Mouse (Mus musculus): ENCODE results near the gene Zfp953.
"Not testable (repeated sequence)": the region's sequence is repeated elsewhere in the genome, so short reads cannot be mapped to it uniquely, and the experiment has no call there.

Gene Zfp953

GRCm38 (mm10) chr13:67360131-67360744, at the start of gene Zfp953, which contains the start of gene Gm28044:
Gene Zfp953, minus strand, starts transcription at chr13:67360605.
Gene Gm28044, minus strand, starts transcription at chr13:67360536.
- peak; percentile 90 for DNase-seq

GRCm38 (mm10) chr13:67399183-67399903, 38.9 kb upstream of the Zfp953 start, which contains the start of gene Zfp429:
Gene Zfp429, minus strand, starts transcription at chr13:67399819.
- peak; percentile 73 for DNase-seq

GRCm38 (mm10) chr13:67376255-67376654, 15.8 kb upstream of the Zfp953 start:
- DNase-seq = not testable (repeated sequence)

DNA sequence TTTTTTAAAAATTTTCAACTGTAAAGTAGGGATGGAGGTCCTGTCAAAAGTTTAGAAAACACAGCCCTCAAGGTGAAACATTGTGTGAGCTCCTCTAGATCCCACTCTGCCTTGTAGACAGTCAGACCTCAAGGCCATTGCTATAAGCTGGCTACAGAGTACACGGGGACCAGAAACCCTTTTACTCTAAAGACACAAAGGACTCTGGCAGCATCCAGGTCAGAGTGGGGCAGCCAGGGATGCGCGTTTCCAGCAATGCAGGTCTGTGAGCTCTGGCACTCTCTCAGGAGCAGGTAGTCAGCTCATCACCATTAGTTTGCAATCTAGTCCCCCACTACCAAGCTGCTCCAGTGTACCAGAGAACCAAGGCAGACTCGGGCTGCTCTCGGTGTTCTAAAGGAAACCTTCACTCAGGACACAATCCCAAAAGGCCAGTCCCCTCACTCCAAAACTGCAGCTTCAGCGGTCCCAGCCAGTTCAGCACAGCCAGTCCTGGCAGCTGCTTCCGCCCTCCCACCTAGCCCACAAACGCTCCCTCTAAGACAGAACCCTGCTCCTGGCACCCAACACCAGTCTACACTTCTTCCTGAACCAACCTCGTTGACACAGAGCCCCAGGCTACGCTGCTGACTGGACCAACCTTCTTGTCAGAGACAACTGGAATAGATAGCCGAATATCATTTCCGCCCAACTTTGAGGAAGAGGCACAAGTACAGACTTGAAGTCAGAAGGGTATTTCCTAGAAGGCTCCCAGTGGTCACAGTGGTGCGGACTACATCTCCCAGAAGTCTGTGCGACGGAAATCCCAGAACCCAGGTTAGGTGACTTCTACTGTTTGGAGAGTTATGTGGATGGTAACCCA, 14.9 kb upstream of the Zfp953 start, which contains the start of the genes Gm28041 and Zfp456:
Gene Gm28041 (minus strand): TSS at position 684 of the 862 bp plus-strand sequence.
Gene Zfp456 (minus strand): TSS at position 761 of the 862 bp plus-strand sequence.
- peak; percentile 82 for DNase-seq

GRCm38 (mm10) chr13:67351854-67352253, 8.6 kb downstream of the Zfp953 start:
- no peak for DNase-seq

DNA sequence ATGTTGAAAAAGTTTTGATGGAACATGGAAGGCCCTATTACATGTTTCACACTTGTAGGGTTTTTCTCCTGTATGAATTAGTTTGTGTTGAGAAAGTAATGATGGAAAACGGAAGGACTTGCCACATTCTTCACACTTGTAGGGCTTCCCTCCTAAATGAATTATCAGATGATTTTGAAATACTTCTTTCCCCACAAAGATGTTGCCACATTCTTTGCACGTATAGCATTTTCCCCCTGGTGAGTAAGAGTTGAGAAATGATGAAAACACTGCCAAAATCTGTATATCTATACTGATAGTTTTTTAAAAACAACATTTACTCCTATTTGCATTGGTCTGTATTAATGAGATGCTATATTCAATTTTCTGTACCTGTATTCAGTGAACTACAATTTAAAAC, 17.0 kb downstream of the Zfp953 start:
- DNase-seq = no peak

DNA sequence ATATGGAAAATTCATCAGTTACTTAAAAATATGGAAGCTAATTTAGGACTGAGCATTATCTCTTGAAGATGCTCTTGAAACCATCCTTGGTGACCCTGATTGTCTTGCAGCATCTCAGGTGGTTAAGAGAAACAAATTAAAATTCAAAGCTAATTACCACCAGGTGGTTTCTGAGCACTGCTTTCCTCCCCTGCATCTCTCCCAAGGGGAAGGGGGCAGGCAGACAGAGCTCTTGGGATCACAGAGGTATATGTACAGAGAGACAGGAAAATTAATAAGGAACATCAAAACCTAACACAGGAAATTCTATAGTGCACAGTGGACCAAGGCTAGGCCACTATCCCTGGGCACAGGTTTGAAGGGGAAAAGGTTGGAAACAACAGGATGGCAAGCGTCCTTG, 27.5 kb downstream of the Zfp953 start:
- peak; percentile 4 for DNase-seq

GRCm38 (mm10) chr13:67332019-67332724, 28.2 kb downstream of the Zfp953 start, which contains the start of gene Zfp595:
Gene Zfp595, minus strand, starts transcription at chr13:67332570.
- peak; percentile 85 for DNase-seq

GRCm38 (mm10) chr13:67306718-67307117, 53.7 kb downstream of the Zfp953 start:
- DNase-seq = no peak

DNA sequence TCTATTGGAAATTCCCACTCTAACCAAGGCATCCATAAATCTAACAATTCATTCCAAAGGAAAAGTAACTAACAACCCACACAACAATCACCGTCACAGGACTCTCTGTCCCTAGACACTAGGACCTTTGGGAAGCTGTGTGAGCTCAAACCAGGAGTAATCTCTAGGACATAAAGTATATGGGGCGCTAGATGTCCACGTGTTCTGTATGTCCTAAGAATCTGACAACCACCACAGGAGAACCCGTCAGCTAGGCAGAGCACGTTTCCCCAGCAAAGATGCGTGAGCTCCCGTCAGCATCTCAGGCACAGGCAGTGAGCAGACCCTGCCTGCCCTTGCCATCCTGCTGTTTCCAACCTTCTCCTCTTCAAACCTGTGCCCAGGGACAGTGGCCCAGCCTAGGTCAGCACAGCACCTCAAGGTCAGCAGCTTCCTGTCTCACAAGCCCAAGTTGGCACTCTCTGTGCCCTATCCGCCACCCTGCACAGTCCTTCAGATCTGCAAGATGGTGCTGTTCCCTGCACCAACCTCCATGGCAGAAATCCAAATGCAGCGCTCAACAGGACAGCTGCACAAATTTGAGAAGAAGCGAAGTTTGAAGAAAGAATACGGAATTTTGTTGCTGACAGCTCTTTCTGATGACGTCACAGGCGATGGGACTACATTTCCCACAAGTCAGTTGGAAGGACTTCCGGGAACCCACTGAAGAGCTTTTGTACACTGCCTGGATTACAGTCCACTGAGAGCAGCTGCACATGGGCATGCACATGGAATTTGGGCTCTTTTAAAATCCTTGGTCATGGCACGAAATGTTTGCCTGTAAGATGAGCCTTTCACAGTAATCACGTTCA, 54.4 kb downstream of the Zfp953 start, which contains the start of gene Zfp457:
Gene Zfp457 (minus strand): TSS at position 664 of the 851 bp plus-strand sequence.
- DNase-seq = peak; percentile 87
